Mouse (Mus musculus): ENCODE data around the gene Gm20431.
"Not testable (repeated sequence)": the region's sequence is repeated elsewhere in the genome, so short reads cannot be mapped to it uniquely, and the experiment has no call there.

Gene Gm20431

DNA sequence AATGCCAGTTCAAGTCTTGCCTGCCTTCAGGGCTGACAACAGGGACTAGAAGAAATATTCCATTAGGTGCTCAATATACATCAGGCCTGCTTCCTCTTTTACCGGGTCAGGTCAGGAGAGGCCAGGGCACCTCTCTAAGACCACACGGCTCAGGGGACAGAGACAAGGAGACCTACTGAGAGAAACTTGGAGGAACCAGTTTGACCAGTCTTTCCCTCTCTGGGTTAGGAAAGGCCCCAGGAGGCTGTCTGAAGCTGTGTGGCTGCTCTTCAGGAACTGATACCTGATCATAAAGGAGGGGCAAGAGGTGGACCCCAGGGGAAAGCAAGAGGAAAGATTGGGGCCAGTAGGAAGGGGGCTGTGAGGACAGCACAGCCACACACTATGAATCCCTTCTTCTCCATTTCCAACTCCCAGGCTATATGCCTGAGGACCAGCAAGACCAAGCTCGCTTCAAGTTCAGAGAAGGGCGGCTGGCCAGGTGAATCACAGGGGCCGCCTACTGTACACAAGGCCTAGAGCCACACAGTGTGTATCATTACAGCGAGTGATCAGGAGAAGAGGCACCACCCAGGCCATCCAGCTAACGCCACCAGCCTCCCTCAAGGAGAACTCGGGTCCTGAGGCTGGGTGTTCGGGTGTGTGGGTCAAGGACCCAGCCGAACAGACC, 2.0 kb downstream of the Gm20431 start:
- DNase-seq (ENCODE audit: low spot score), result no peak

DNA sequence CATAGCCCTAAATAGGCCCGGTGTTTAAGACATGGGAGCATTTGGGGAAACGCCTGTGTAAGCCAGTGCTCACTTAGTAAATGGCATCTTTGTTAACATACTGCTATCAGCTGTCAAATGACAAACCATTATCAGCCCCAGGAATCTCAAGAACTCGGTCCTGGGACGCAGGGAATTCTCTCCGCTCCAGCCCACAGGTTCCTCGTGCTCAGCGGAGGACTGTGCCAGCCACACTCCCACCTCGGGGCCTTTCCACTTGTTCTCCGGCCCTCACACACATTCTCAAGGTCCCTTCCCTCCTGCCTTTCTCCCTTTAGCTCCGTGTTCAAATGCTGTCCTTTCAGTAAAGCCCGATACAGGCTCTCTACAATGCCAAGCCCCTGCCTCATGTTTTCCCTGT, 2.6 kb downstream of the Gm20431 start:
- DNase-seq (ENCODE audit: low spot score), result no peak

DNA sequence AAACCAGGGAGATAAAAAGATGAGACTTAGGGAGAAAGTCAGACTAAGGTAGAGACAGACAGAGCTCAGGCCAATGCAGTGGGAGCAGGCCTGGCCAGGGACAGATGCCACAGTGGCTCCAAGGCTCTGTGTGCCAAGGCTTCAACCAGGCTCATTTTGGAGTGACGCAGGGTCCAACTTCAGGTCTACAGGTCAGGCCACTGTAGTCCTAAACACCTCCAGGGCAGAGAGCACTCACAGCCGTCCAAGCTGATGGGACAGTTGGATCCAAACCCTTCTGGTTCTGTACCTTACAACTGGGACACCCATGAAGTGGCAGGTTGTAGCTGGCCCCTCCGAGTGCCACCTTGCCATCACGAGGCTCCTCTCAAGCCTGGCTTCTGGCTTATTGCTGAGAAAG, 3.3 kb downstream of the Gm20431 start:
- DNase-seq (ENCODE audit: low spot score), result no peak

DNA sequence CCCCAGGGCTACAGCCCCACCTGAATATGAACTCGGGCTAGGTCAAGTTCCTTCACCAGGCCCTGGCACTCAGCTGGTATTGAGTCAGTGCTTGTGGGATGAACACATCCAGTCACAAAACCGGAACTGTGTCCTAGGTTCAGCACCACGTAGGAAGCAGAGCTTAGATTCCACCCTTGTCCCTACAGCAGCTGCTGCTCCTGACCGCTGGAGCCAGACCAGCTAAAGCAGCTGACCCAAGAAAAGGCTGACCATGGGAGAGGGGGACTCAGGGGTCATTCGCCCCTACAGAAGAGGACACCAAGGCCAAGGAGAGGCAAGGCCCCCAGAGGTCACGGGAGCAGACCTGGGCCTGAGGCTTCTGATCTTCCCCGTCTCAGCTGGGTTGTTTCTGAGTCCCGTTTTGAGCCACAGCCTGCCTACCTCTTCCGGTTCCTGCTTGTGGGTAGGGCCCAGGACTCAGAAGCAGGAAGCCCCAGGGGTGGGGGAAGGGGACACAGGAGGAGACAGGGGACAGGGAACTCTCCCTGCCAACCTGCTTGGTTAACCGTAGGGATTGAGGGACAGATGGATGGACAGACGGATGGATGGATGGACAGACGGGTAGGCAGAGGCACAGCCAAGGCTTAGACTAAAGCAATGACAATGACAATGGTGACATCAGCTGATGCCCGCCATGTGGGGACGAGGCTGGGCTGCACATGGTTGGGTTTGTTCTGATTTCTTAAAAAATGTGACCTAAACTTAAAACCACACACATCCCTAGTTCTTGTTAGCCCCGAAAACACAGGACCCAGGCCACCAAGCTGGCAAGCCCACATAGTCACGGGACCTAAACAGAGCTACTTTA, 4.4 kb downstream of the Gm20431 start:
- DNase-seq (ENCODE audit: low spot score), result no peak

DNA sequence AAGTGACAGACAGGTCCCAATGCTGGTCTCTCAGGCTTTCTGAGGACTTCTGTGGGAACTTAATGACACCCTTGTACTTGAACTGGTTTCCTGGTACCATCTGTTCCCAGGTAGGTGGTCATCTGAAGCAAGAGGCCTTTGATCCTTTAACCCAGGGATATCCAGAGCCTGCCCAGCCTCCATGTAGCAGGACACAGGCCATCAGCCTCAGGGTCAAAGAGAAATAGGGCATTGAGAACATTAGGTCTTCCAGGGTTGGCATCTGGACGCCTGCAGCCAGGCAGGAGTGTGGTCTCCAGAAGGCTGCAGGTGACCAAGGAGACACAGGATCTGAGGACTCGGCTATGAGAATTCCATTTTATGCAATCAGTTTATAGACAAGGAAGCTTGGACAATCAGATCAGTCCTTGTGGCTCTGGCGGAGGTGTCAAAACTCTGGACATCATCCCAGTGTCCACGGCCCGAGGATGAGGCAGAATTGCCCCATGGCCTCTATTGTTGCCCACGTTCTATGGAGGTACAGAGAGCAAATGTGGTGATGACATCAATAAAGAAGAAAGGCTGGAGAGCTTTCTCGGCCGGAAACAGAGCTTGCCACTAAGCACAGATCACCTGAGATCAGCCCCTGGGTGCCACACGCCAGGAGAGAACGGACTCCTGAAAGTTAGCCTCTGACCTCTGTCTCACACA, 6.2 kb downstream of the Gm20431 start:
- DNase-seq (ENCODE audit: low spot score), result no peak

DNA sequence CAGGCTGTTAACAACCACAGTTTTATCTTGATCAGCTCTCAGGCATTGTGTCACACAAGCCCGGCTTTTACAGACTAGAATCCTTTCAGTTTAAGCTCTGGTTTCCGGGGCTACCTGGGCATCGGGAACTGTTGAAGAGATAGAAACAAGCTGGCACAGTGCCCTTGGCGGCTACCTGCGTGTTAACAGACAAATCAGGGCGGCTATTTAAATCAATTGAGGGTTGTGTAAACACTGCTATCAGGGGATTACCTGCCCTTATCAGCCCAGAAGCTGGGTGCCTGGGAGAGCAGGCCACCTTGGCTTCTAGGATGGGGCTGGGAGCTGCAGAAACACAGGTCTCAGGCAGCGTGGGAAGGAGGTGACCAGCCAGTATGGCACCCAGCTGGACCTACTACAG, 8.6 kb downstream of the Gm20431 start:
- no peak for DNase-seq (ENCODE audit: low spot score)

DNA sequence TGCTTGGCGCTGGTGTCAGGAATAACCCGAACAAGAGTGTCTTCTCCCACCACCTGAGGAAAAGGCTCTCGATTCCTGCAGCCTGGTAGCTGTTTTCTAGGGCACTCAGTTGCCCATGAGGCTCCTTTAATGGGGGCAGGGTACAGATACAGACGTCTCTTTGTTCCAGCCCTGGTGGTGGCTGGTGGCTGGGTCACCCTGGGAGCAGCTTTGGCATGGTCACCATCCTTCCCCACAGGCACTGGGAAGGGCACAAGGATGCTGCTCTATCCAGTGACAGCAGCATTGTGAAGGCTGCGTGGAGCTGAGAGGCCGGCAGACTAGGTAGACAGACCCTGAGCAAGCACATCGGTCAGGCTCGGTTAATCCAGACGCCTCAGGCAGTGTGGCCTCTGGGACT, 9.7 kb downstream of the Gm20431 start:
- DNase-seq (ENCODE audit: low spot score), result no peak

DNA sequence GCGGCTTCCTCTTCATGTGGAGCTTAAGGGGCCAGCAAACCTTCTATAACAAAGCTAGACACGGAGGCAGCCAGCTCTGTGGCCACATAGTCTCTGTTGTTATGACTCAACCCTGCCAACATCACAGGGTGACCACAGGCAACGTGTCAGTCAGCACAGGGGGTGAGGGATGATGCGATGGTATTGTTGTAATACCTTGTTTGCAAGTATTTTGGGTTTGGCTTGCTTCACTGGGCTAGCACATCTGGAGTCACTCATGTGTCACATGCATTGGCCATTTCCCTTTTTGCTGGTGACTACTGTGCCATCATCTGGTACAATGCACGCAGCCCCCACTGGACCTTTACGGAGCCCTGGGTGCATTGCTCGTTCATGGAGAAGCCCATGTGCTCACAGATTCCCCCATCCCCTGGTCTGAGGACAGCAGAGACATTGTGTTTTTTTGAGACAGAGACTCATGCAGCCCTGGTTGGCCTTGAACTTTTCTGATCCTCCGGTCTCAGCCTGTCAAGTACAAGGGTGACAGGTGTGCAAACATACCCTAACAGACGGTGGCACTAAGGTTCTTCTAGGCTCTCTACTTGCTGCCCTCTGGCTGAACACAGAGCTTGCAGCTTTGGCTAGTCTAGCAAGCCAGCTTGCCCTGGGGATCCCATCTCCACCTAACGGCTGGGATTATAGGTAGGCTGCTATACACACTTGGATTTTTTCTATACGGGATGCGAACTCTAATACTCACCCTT, 11.8 kb downstream of the Gm20431 start:
- no peak for DNase-seq (ENCODE audit: low spot score)

DNA sequence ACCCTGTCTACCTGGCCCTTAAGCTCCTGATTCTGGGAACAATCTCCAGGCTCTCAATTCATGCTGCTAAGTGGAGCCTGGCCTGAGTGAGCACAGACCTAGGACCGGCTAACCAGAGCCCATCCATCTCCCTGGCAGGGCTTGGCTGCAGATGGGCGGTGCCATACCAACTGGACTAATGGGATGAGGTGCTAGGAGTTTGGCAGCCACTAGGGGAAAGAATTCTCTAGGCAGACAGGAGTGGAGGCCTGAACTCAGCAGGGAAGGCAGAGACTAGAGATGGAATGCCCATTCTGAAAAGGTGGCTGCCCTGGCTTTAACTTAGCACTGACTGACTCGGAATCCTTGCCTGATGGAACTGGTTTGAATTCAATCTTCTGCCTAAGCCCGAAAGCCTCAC, 14.9 kb downstream of the Gm20431 start:
- peak; percentile 67 for DNase-seq (ENCODE audit: low spot score)

DNA sequence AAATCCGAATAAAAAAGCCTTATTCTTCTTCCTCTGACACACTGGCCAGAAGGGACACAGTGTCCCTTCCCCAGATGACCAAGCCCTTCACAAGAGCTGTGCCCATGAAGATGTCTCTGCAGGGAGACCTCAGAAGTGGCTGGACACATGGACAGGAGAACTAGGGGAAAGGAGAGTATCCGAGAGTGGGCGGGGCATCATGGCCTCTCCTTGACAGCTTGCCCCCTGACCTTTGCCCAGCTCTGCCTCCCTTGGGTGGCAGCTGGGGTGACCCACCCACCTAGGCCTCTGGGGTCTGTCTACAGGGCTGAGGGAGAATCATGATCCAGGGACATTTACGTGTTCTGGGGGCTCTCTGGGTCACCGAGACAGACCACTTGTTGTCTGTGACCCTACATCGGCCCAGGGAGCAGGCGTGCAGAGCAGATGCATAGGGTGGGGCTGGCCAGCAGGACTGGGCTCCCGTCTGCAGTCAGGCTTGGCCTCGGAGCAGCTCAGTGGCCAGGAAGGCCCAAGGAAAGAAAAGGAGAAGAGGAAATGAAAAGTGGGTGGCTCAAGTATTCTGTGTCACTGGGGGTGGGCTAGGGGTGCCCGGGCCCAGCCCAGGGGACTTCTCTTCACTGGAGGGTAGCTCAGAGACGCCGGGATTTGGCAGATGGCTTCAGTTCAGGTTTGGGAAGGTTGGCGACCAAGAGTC, 17.8 kb downstream of the Gm20431 start:
- not testable (repeated sequence) for DNase-seq (ENCODE audit: low spot score)

DNA sequence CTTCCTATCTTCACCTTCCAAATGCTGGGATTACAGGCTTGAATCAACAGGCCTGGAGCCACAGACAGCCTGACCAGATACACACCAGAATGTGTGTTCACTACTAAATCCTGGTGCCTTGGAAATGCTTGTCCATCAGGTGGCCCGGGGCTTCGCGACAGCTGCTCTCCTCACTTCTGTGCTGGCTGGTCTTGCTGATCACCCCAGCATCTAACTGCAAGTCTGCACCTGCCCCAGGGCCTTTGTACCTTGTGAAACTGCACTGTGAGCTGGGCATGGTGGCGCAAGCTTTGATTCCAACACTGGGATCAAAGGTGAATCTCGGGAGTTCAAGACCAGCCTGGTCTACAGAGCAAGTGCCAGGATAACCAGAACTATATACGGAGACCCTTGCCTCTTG, 19.1 kb downstream of the Gm20431 start:
- no peak for DNase-seq (ENCODE audit: low spot score)

DNA sequence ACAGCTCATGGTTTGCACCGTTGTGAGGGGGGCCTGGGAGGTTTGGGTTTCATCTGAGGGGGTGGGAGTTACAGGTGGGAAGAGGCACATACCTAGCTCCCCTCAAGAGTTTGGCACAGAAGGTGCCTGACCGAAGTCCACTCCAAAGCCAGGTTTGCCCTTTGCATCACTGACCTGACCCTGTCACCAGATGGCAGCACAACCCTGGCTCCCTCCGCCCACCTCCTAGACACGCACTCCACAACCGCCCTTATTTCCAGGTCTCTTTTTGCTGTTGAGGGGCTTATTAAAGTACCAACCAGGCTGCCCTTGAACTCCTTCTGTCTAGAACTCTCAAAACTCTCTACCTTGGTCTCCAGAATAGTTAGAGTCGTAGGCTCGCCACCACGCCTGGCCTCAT, 20.0 kb downstream of the Gm20431 start:
- DNase-seq (ENCODE audit: low spot score), result peak; percentile 49

DNA sequence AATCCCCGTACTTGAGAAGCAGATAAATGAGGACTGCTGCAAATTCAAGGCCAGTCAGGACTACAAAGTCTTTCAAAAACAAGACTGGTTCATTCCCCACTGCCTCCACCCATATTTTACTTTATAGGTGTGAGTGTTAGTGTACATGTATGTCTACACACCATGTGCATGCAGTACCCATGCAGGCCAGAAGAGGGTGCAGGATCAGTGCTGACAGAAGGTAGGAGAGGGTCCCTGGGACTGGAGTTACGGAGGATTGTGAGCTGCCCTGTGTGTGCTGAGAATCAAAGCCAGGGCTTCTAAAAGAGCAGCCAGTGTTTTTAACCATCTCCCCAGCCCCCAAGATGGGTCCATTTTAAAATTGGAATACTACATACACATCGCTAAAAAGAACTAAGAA, 21.0 kb downstream of the Gm20431 start:
- DNase-seq (ENCODE audit: low spot score), result no peak

DNA sequence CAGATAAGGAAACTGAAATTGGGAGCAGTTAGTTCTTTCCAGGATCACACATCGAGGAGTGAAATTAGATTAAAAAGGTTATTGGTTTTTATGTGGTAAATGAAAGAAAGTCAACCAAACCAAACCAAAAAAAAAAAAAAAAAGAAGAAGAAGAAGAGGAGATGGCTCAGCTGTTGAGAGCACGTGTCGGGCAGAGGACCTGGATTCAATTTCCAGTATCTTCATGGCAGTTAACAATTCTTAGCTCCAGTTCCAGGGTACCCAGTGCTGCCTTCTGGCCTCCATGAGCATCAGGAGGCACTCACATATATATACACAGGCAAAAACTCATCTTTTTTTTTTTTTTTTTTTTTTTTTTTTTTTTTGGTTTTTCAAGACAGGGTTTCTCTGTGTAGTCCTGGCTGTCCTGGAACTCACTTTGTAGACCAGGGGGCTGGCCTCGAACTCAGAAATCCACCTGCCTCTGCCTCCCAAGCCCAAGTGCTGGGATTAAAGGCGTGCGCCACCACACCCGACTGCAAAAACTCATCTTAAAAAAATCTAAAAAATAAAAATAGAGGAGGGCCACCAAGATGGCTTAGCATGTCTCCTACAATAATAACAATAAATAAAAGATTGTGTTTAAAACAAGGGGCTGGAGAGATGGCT, 26.3 kb downstream of the Gm20431 start:
- no peak for DNase-seq (ENCODE audit: low spot score)

DNA sequence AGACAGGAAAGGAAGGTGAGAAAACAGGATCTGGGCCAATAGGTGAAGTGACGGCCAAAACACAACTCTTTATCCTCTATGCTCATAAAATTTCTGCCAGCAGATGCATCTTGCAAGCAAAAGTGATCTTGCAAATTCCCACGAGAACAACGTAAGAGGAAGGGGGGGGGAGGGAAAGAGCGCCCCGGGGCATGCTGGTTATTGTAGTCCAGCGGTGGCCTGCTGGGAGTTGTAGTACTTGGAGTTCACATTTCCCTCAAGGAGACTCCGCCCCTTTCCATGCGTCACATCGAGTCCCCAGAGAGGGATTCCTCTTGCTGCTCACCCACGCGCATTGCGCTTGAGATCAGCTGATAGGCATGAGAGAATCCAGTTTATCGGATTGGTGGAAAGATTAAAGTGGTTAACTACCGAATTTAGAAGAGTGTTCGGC, 26.9 kb downstream of the Gm20431 start:
- DNase-seq (ENCODE audit: low spot score), result peak; percentile 99

DNA sequence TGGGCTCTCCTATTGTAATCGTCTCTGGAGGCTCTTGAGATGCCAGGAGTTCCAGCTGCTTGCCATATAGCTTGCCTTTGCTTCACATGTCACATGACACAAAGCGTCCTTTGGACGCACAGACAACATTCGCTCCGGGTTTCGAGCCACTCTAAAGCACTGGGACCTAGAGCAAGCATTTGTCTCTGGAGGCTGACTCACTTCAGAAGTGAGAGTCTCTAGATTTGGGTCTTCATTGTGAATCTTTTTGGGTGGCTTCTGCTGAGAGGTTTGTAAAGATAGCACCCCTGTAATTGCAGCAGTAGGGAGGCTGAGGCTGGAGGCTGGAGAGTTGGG, 27.8 kb downstream of the Gm20431 start:
- no peak for DNase-seq (ENCODE audit: low spot score)

DNA sequence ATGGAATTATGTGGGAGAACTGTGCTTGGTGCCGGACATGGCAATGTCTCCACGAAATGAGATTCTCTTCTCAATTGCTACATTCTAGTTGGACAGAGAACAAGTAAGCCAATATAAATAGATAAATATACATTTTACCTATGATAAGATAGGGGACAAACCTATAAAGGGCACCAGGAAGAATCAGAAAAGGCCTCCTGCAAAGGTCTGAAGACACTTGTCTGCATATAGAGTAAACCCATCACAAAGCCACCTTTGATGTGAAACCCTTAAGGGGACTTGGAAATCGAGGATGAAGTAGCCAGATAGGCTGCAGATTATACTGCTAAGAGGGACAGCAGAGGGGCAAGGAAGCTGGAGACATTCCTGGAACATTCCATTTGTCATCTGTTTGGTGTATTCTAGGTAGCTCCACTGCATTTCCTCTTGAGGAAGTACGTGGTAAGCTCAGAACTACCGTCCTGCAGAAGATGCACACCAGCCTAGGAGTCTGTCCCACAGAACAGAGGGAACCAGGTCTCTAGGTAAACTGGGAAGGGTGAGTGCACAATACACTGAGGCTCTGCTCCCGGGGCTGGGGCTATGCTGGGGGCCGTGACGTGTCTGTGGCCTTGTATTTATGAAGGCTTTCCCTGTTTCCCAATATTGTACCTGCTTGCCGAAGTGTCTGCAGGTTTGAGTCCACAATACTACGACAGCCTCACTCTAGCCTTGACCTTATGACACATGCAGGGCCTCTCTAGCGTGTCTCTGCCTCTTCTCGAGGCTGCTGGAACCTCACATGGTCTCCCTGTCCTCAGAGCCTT, 28.4 kb downstream of the Gm20431 start:
- no peak for DNase-seq (ENCODE audit: low spot score)

DNA sequence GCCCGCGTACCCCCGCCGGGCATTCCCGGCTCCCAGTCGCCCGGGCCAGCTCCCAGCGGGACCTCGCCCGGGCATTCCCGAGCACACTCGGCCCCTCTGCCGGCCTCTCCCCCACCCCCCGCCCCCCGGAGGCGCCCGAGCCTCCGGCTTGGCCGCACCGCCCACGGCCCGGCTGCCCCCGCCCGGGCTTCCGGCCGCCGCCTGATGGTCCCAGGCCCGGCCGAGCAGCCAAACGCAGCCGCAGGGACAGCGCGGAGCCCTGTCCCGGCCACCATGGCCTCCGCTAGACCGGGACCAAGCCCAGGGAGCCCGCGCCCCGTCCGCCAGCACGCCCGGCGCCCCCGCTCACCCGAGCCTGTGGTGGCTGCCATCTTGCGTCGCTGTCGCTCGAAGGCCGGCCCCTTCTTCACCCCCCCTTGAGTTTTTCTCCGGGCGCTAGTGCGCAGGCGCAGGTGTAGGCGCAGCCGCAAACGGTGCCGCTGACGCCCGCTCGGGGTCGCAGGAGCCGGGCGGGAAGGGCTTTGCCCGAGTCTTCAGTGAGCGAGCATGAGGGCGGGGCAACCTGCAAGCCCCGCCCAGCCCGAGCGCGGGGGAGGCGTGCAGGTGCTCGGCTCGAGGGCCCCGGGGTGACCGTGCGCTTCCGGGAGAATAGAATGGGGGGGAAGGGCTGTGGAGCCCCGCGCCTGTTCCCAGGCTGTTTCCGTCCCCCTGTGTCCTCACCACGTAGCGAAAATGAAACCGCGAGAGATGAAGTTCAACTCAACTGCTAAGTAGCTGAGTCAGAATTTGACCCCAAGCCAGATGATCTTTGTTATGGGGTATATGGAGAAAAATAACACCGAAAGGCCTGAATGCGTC, 29.5 kb downstream of the Gm20431 start, which contains the start of gene Ube2v1:
Gene Ube2v1, minus strand, starts transcription at position 505 of the 858 bp plus-strand sequence.
- DNase-seq (ENCODE audit: low spot score), result peak; percentile 97

DNA sequence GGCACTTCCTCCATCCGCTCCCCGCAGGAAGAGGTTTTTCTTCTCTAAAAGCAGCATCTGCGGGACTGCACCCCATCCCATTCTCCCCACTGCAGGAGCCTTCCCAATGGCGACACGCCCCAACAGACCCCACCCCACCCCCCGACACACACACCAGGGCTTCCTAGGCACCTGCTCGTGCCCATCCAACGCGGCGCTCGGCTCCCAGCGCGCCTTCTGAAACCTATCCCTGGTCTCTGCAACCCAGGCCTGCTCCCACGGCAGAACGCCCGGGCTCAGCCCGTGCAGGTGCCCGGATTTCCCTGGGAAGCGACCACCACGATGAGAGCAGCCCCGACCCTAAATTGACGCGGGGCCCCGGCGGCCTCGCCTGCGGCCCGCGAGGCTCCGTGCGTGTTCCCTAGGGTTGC, 30.1 kb downstream of the Gm20431 start:
- DNase-seq (ENCODE audit: low spot score), result no peak

Data from MN1 (cell line).